Mouse (Mus musculus) liver, adult 2 months (tissue): ENCODE data around the gene Ifna5. TPM values are rescaled to one million over a fixed set of nuclear protein-coding genes. Genes with fewer than 3 reads are reported as not detected.

ENCODE experiments used
- DNase-seq: peaks from one replicate; pipeline ENCODE4 v3.0.0-alpha.2; 2011; ENCODE audit warnings: low read depth, low spot score; ENCODE audit errors: extremely low read depth
- H3K27ac ChIP-seq: fragments of 200-500 bp; replicated peaks from 2 replicates; pipeline ENCODE4 v1.5.1; 2012; ENCODE audit warnings: low read depth, mild to moderate bottlenecking, control low read depth, inconsistent platforms, low read length; ENCODE audit not compliant: insufficient read depth
- H3K27me3 ChIP-seq: fragments of 200-500 bp; 2 replicates; pipeline ENCODE4 v1.6.1; 2012; ENCODE audit warnings: mild to moderate bottlenecking, moderate library complexity, low read length, inconsistent platforms; ENCODE audit not compliant: control insufficient read depth, insufficient read depth
- H3K36me3 ChIP-seq: fragments of 200-500 bp; 2 replicates; pipeline ENCODE4 v1.6.1; 2012; ENCODE audit warnings: low read length, inconsistent platforms; ENCODE audit not compliant: control insufficient read depth, insufficient read depth
- H3K4me1 ChIP-seq: fragments of 200-500 bp; 2 replicates; pipeline ENCODE4 v1.6.1; 2011; ENCODE audit warnings: low read length; ENCODE audit not compliant: control insufficient read depth, insufficient read depth
- H3K4me3 ChIP-seq: fragments of 200-500 bp; 2 replicates; pipeline ENCODE4 v1.5.1; 2011; ENCODE audit warnings: low read depth, mild to moderate bottlenecking, control low read depth, low read length, moderate library complexity; ENCODE audit not compliant: insufficient read depth
- H3K79me2 ChIP-seq: fragments of 200-500 bp; 2 replicates; pipeline ENCODE4 v1.6.1; 2012; ENCODE audit warnings: inconsistent platforms, mild to moderate bottlenecking, low read length, moderate library complexity; ENCODE audit not compliant: control insufficient read depth, insufficient read depth
- H3K9ac ChIP-seq: fragments of 200-500 bp; 2 replicates; pipeline ENCODE4 v1.6.1; 2012; ENCODE audit warnings: low read depth, mild to moderate bottlenecking, control low read depth, inconsistent platforms, low read length
- CTCF ChIP-seq: fragments of 200-500 bp; IDR thresholded peaks from 2 replicates; pipeline ENCODE4 v1.5.1; 2011; ENCODE audit warnings: low read depth, low read length, control low read depth
- POLR2A ChIP-seq: fragments of 200-500 bp; IDR thresholded peaks from 2 replicates; pipeline ENCODE4 v1.6.1; 2011; ENCODE audit warnings: low read length, control low read depth; ENCODE audit not compliant: insufficient read depth; ENCODE audit errors: extremely low read depth
- WGBS: fragments of 180-500 bp; shearing (Covaris S2); methylation state at CpG from one replicate; pipeline ENCODE4 v1.1.7; 2018; 5-methylcytosine and 5-hydroxymethylcytosine counted together
- polyA plus RNA-seq: library from polyadenylated mRNA; depleted of rRNA; stranded (reverse); fragments of >200 nt; gene quantifications from 2 replicates; pipeline ENCODE4 v1.2.3, GENCODE M21; 2012; rRNA removed
- total RNA-seq: library from RNA; depleted of rRNA; stranded (reverse); fragments of >200 nt; gene quantifications from 2 replicates; pipeline ENCODE4 v1.2.3, GENCODE M21; 2014; rRNA removed

The Ifna5 gene
- total and polyA plus RNA-seq, 2 experiments: not detected

DNA sequence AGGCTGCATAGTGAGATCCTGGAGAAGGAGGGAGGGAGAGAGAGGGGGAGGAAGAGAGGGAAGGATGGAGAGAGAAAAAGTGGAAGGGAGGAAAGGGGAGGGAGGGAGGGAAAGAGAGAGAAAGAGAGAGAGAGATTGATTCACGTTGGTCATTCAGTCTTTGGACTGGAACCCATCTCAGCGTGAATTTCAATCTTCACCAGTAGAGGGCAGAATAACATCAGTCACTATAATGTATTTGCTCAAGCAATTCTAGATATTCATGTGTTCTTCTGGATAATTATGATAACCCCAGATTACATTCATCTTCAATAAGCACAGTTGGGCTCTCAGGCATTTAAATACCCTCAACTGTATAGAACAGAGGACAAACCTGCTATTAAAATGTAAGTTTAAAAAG, 37.4 kb downstream of the Ifna5 start:
- no peaks in the 10 kb centered on the region for H3K4me1 ChIP-seq

GRCm38 (mm10) chr4:88875435-88876095, 40.2 kb downstream of the Ifna5 start:
- H3K79me2 ChIP-seq: no peaks in the 10 kb centered on the region
- DNase-seq: no peak

More for the DNA sequence above, 37.4 kb downstream of the Ifna5 start:
- Histone ChIP-seq H3K27me3 (no peaks in the 10 kb centered on the region), H3K9ac (no peak overlapping the region), H3K4me3 (no peak overlapping the region), H3K27ac (no peak overlapping the region), H3K36me3 (no peaks in the 10 kb centered on the region), H3K79me2 (no peaks in the 10 kb centered on the region)
- TF ChIP-seq CTCF: peak; percentile 29; the same call in 1 of the 2 replicates
- no peak for TF ChIP-seq POLR2A
- 0% methylated on average over 2 of the region's 2 CpGs for WGBS
- peak; percentile 58 for DNase-seq

GRCm38 (mm10) chr4:88876520-88876919, 41.2 kb downstream of the Ifna5 start:
- no peak for TF ChIP-seq CTCF

More at GRCm38 (mm10) chr4:88875435-88876095, 40.2 kb downstream of the Ifna5 start:
- H3K27ac ChIP-seq: no peak overlapping the region
- H3K27me3 ChIP-seq: no peaks in the 10 kb centered on the region
- TF ChIP-seq CTCF: no peak
- TF ChIP-seq POLR2A: no peak
- no peaks in the 10 kb centered on the region for H3K36me3 ChIP-seq
- H3K9ac ChIP-seq: no peak overlapping the region
- H3K4me3 ChIP-seq: no peak overlapping the region
- H3K4me1 ChIP-seq: no peaks in the 10 kb centered on the region
- WGBS: 75% methylated on average over 4 of the region's 4 CpGs

GRCm38 (mm10) chr4:88878246-88878645, 42.9 kb downstream of the Ifna5 start:
- H3K9ac ChIP-seq: no peak overlapping the region
- H3K79me2 ChIP-seq: no peaks in the 10 kb centered on the region
- no peaks in the 10 kb centered on the region for H3K27me3 ChIP-seq
- DNase-seq: no peak
- H3K36me3 ChIP-seq: no peaks in the 10 kb centered on the region
- WGBS: 55% methylated on average over 10 of the region's 10 CpGs
- H3K27ac ChIP-seq: no peak overlapping the region
- H3K4me1 ChIP-seq: no peaks in the 10 kb centered on the region
- TF ChIP-seq CTCF: no peak
- no peak for TF ChIP-seq POLR2A
- H3K4me3 ChIP-seq: no peak overlapping the region

More at GRCm38 (mm10) chr4:88876520-88876919, 41.2 kb downstream of the Ifna5 start:
- Histone ChIP-seq H3K4me3 (no peak overlapping the region), H3K9ac (no peak overlapping the region), H3K4me1 (no peaks in the 10 kb centered on the region), H3K27me3 (no peaks in the 10 kb centered on the region), H3K27ac (no peak overlapping the region), H3K36me3 (no peaks in the 10 kb centered on the region), H3K79me2 (no peaks in the 10 kb centered on the region)
- DNase-seq: no peak
- WGBS: 84% methylated on average over 4 of the region's 4 CpGs

- H3K79me2 ChIP-seq: no peaks in the 10 kb centered on the region
- H3K27me3 ChIP-seq: no peaks in the 10 kb centered on the region
- TF ChIP-seq CTCF: no peak
- TF ChIP-seq POLR2A: no peak
- WGBS: 57% methylated on average over 4 of the region's 4 CpGs
- H3K9ac ChIP-seq: no peak overlapping the region
- H3K4me3 ChIP-seq: no peak overlapping the region
- no peak for DNase-seq
- H3K36me3 ChIP-seq: no peaks in the 10 kb centered on the region
- H3K4me1 ChIP-seq: no peaks in the 10 kb centered on the region
- H3K27ac ChIP-seq: no peak overlapping the region
These were observed 43.4 kb downstream of the Ifna5 start for GRCm38 (mm10) chr4:88878772-88879171.

GRCm38 (mm10) chr4:88880101-88880500, 44.8 kb downstream of the Ifna5 start, which contains the start of gene Ifne:
TSS of gene Ifne (minus strand) at chr4:88880201.
- DNase-seq: no peak
- WGBS: 84% methylated on average over 8 of the region's 8 CpGs
- Histone ChIP-seq H3K79me2 (no peaks in the 10 kb centered on the region), H3K27ac (no peak within 1 kb of the TSS), H3K4me1 (no peaks in the 10 kb centered on the region), H3K4me3 (no peak within 1 kb of the TSS), H3K9ac (no peak within 1 kb of the TSS), H3K27me3 (no peaks in the 10 kb centered on the region), H3K36me3 (no peaks in the 10 kb centered on the region)
- TF ChIP-seq CTCF (no peak), POLR2A (no peak)

Other genes starting within 250 kb of the Ifna5 start
- gene Ifna9, start 243.1 kb upstream of the Ifna5 start, total RNA-seq: not detected in 2 replicates
- not detected in 2 replicates for gene Ifna9, start 243.1 kb upstream of the Ifna5 start, polyA plus RNA-seq
- not detected in 2 replicates for gene Ifna12, start 232.1 kb upstream of the Ifna5 start, total RNA-seq
- not detected in 2 replicates for gene Ifna12, start 232.1 kb upstream of the Ifna5 start, polyA plus RNA-seq
- not detected in 2 replicates for gene C87499, start 201.1 kb upstream of the Ifna5 start, total RNA-seq
- gene C87499, start 201.1 kb upstream of the Ifna5 start, polyA plus RNA-seq: not detected in 2 replicates
- not detected in 2 replicates for gene Ifna13, start 191.1 kb upstream of the Ifna5 start, total RNA-seq
- not detected in 2 replicates for gene Ifna13, start 191.1 kb upstream of the Ifna5 start, polyA plus RNA-seq
- not detected in 2 replicates for gene Ifna16, start 158.6 kb upstream of the Ifna5 start, total RNA-seq
- gene Ifna16, start 158.6 kb upstream of the Ifna5 start, polyA plus RNA-seq: not detected in 2 replicates
- not detected in 2 replicates for gene Ifna2, start 151.6 kb upstream of the Ifna5 start, total RNA-seq
- not detected in 2 replicates for gene Ifna2, start 151.6 kb upstream of the Ifna5 start, polyA plus RNA-seq
- gene Ifnab, start 144.2 kb upstream of the Ifna5 start, total RNA-seq: not detected in 2 replicates
- not detected in 2 replicates for gene Ifnab, start 144.2 kb upstream of the Ifna5 start, polyA plus RNA-seq
- 0.18 TPM in 1 of 2 replicates, not detected in the other for gene Gm26566, start 113.7 kb upstream of the Ifna5 start, total RNA-seq
- not detected in 2 replicates for gene Gm26566, start 113.7 kb upstream of the Ifna5 start, polyA plus RNA-seq
- 60.3 and 68.1 TPM in 2 replicates for gene Klhl9, start 113.1 kb upstream of the Ifna5 start, total RNA-seq
- 9.8 and 10.2 TPM in 2 replicates for gene Klhl9, start 113.1 kb upstream of the Ifna5 start, polyA plus RNA-seq
- not detected in 2 replicates for gene Gm13271, start 80.7 kb upstream of the Ifna5 start, total RNA-seq
- gene Gm13271, start 80.7 kb upstream of the Ifna5 start, polyA plus RNA-seq: not detected in 2 replicates
- not detected in 2 replicates for gene Gm13283, start 75.4 kb upstream of the Ifna5 start, total RNA-seq
- gene Gm13283, start 75.4 kb upstream of the Ifna5 start, polyA plus RNA-seq: not detected in 2 replicates
- not detected in 2 replicates for gene Gm13290, start 61.7 kb upstream of the Ifna5 start, total RNA-seq
- gene Gm13290, start 61.7 kb upstream of the Ifna5 start, polyA plus RNA-seq: not detected in 2 replicates
- gene Gm13289, start 58.6 kb upstream of the Ifna5 start, total RNA-seq: not detected in 2 replicates
- not detected in 2 replicates for gene Gm13289, start 58.6 kb upstream of the Ifna5 start, polyA plus RNA-seq
- gene Gm13272, start 55.7 kb upstream of the Ifna5 start, total RNA-seq: not detected in 2 replicates
- not detected in 2 replicates for gene Gm13272, start 55.7 kb upstream of the Ifna5 start, polyA plus RNA-seq
- not detected in 2 replicates for gene Ifnz, start 53.4 kb upstream of the Ifna5 start, total RNA-seq
- not detected in 2 replicates for gene Ifnz, start 53.4 kb upstream of the Ifna5 start, polyA plus RNA-seq
- gene Gm13276, start 49.8 kb upstream of the Ifna5 start, total RNA-seq: not detected in 2 replicates
- not detected in 2 replicates for gene Gm13276, start 49.8 kb upstream of the Ifna5 start, polyA plus RNA-seq
- gene Gm13277, start 46.9 kb upstream of the Ifna5 start, total RNA-seq: not detected in 2 replicates
- gene Gm13277, start 46.9 kb upstream of the Ifna5 start, polyA plus RNA-seq: not detected in 2 replicates
- gene Gm13278, start 44.0 kb upstream of the Ifna5 start, total RNA-seq: not detected in 2 replicates
- not detected in 2 replicates for gene Gm13278, start 44.0 kb upstream of the Ifna5 start, polyA plus RNA-seq
- not detected in 2 replicates for gene Gm13275, start 41.0 kb upstream of the Ifna5 start, total RNA-seq
- not detected in 2 replicates for gene Gm13275, start 41.0 kb upstream of the Ifna5 start, polyA plus RNA-seq
- gene Gm13279, start 38.1 kb upstream of the Ifna5 start, total RNA-seq: not detected in 2 replicates
- gene Gm13279, start 38.1 kb upstream of the Ifna5 start, polyA plus RNA-seq: not detected in 2 replicates
- gene Gm13285, start 35.9 kb upstream of the Ifna5 start, total RNA-seq: not detected in 2 replicates
- not detected in 2 replicates for gene Gm13285, start 35.9 kb upstream of the Ifna5 start, polyA plus RNA-seq
- not detected in 2 replicates for gene Gm13287, start 32.3 kb upstream of the Ifna5 start, total RNA-seq
- not detected in 2 replicates for gene Gm13287, start 32.3 kb upstream of the Ifna5 start, polyA plus RNA-seq
- not detected in 2 replicates for gene Gm13288, start 30.0 kb upstream of the Ifna5 start, total RNA-seq
- not detected in 2 replicates for gene Gm13288, start 30.0 kb upstream of the Ifna5 start, polyA plus RNA-seq
- not detected in 2 replicates for gene Ifna7, start 19.3 kb upstream of the Ifna5 start, total RNA-seq
- not detected in 2 replicates for gene Ifna7, start 19.3 kb upstream of the Ifna5 start, polyA plus RNA-seq
- gene Ifna11, start 15.6 kb upstream of the Ifna5 start, total RNA-seq: not detected in 2 replicates
- gene Ifna11, start 15.6 kb upstream of the Ifna5 start, polyA plus RNA-seq: not detected in 2 replicates
- not detected in 2 replicates for gene Ifna6, start 8.1 kb upstream of the Ifna5 start, total RNA-seq
- gene Ifna6, start 8.1 kb upstream of the Ifna5 start, polyA plus RNA-seq: not detected in 2 replicates
- not detected in 2 replicates for gene Ifna4, start 6.3 kb downstream of the Ifna5 start, total RNA-seq
- gene Ifna4, start 6.3 kb downstream of the Ifna5 start, polyA plus RNA-seq: not detected in 2 replicates
- not detected in 2 replicates for gene Ifna1, start 14.6 kb downstream of the Ifna5 start, total RNA-seq
- not detected in 2 replicates for gene Ifna1, start 14.6 kb downstream of the Ifna5 start, polyA plus RNA-seq
- gene Ifne, start 44.7 kb downstream of the Ifna5 start, total RNA-seq: not detected in 2 replicates
- gene Ifne, start 44.7 kb downstream of the Ifna5 start, polyA plus RNA-seq: not detected in 2 replicates